Mouse (Mus musculus) kidney, postnatal 0 days (tissue): ENCODE measurements around the gene Ccdc130. TPM values are rescaled to one million over a fixed set of nuclear protein-coding genes. Genes with fewer than 3 reads are reported as not detected.

Experiments
- ATAC-seq: fragments of 200-750 bp; cut with Nextera tagmentation; replicated peaks from 2 replicates; pipeline ENCODE4 v1.8.0; 2017; ENCODE audit warnings: low read depth, moderate number of reproducible peaks, moderate TSS enrichment, moderate library complexity; ENCODE audit not compliant: low FRiP score
- DNase-seq: peaks from one replicate; pipeline ENCODE4 v3.0.0-alpha.2; 2016; ENCODE audit warnings: low spot score
- H3K27ac ChIP-seq: fragments of 300-500 bp; sonication (generic); 2 replicates; pipeline ENCODE4 v1.5.1; 2014; ENCODE audit warnings: mild to moderate bottlenecking
- H3K27me3 ChIP-seq: fragments of 300-500 bp; sonication (generic); 2 replicates; pipeline ENCODE4 v1.6.1; 2014; ENCODE audit warnings: low read length, mixed read lengths; ENCODE audit not compliant: insufficient read depth
- H3K36me3 ChIP-seq: fragments of 300-500 bp; sonication (generic); 2 replicates; pipeline ENCODE4 v1.6.1; 2014; ENCODE audit warnings: low read length, mixed read lengths; ENCODE audit not compliant: insufficient read depth
- H3K4me1 ChIP-seq: fragments of 300-500 bp; sonication (generic); replicated peaks from 2 replicates; pipeline ENCODE4 v1.6.1; 2014; ENCODE audit warnings: antibody characterized with exemption, low read length, mixed read lengths; ENCODE audit not compliant: insufficient read depth
- H3K4me2 ChIP-seq: fragments of 300-500 bp; sonication (generic); 2 replicates; pipeline ENCODE4 v1.6.1; 2014; ENCODE audit warnings: mild to moderate bottlenecking, low read length, moderate library complexity, mixed read lengths
- H3K4me3 ChIP-seq: fragments of 300-500 bp; sonication (generic); replicated peaks from 2 replicates; pipeline ENCODE4 v1.5.1; 2014; ENCODE audit warnings: low read depth, low read length
- H3K9ac ChIP-seq: fragments of 300-500 bp; sonication (generic); 2 replicates; pipeline ENCODE4 v1.6.1; 2014; ENCODE audit warnings: low read depth, low read length
- H3K9me3 ChIP-seq: fragments of 300-500 bp; sonication (generic); replicated peaks from 2 replicates; pipeline ENCODE4 v1.6.1; 2016; ENCODE audit warnings: low read length, inconsistent platforms, mixed read lengths
- CTCF ChIP-seq: IDR thresholded peaks from 2 replicates; pipeline ENCODE4 v1.5.1; 2016; ENCODE audit warnings: antibody characterized with exemption, low read depth, mild to moderate bottlenecking, moderate library complexity
- WGBS: fragments of 180-500 bp; shearing (Covaris S2); extraction: QIAGEN DNeasy Blood & Tissue Kit; methylation state at CpG from one replicate; pipeline ENCODE4 v1.1.7; 2014; 5-methylcytosine and 5-hydroxymethylcytosine counted together
- polyA plus RNA-seq: library from polyadenylated mRNA; unstranded; fragments of >200 nt; fragmentation: Nextera tagmentation; extraction: Ambion mirVana; gene quantifications from 2 replicates; pipeline ENCODE4 v1.2.1, GENCODE M21; 2015

Ccdc130 gene
- polyA plus RNA-seq, 1 experiment from 2014 or later: 20.2 TPM

GRCm38 (mm10) chr8:84261098-84261497 is 9.1 kb downstream of the Ccdc130 start:
- Histone ChIP-seq H3K27me3 (no peaks in the 10 kb centered on the region), H3K9me3 (no peaks in the 10 kb centered on the region), H3K4me1 (peaks cover 9% of the 10 kb centered on the region), H3K4me3 (no peak overlapping the region), H3K27ac (no peak overlapping the region), H3K36me3 (peaks cover 75% of the 10 kb centered on the region), H3K9ac (no peak overlapping the region), H3K4me2 (no peak overlapping the region)
- no peak for TF ChIP-seq CTCF
- whole genome bisulfite sequencing: 94% methylated on average over 4 of the region's 4 CpGs
- DNase-seq: no peak
- ATAC-seq: no peak

DNA sequence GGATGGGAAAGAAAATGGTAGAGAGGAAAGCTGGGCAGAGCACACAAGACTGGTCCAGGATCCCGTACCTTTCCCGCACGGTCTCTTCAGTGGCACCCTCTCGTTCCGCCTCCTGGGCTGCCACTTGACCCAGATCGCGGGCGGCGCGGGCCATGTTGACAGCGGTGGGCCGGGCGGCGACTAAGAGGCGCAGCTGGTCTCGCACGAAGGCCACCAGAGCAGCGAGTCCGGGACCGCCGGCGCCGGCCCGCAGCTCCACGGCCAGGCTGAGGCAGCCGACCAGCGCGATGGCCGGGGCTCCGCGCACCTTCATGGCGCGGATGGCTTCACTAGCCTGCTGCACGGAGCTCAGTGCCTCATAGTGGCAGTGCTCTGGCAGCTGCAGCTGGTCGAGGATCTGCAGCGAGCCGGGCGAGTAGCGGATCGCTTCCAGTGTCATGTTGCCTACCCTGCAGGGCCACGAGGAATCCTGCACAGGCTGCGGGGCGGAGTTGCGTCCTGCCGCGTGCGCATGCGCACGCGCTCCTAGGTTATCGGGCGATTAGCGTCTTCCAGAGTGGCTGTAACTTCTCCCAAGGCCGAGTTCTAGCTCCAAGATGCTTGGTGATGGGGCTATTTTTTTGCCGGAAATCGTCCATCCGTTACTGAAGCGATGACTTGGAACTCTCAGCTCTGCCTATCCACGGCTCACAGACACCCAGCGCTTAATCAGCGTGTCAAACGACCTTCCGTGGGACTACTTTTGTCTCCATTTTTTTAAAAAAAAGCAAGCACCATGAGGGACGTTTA is 13.2 kb downstream of the Ccdc130 start, which contains the start of gene Mri1:
TSS of gene Mri1 (minus strand) at position 505 of the 789 bp plus-strand sequence.
- H3K9me3 ChIP-seq: no peaks in the 10 kb centered on the region
- peak within 1 kb of the TSS; percentile 66 for H3K4me3 ChIP-seq
- H3K27me3 ChIP-seq: no peaks in the 10 kb centered on the region
- peak within 1 kb of the TSS; percentile 93 for H3K27ac ChIP-seq
- peak within 1 kb of the TSS; percentile 75 for H3K9ac ChIP-seq
- under 1% methylated on average over 55 of the region's 64 CpGs for WGBS
- H3K4me1 ChIP-seq: peaks cover 11% of the 10 kb centered on the region
- H3K36me3 ChIP-seq: peaks cover 60% of the 10 kb centered on the region
- ATAC-seq: peak; percentile 84
- peak within 1 kb of the TSS; percentile 93 for H3K4me2 ChIP-seq
- TF ChIP-seq CTCF: no peak
- DNase-seq: peak; percentile 97

DNA sequence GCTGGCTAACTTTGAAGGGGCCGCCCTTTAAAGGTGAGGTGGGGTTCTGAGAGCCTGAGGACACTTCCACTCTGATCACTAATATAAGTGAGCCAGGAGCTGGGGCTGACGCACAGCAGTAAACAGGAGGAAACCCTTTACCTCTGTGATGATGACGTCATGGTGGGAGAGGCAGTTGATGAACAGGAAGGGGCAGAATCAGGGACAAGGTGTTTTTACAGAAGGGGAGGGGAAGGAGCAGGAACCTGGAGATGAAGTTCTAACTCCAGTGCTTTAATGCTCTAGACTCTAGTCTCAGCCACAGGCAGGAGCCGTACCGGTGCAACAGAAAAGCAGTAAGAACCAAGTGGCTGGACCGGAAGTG is 13.7 kb downstream of the Ccdc130 start:
- WGBS: 10% methylated on average over 6 of the region's 6 CpGs
- H3K4me2 ChIP-seq: peak overlapping the region; percentile 93
- H3K36me3 ChIP-seq: peaks cover 59% of the 10 kb centered on the region
- peak overlapping the region; percentile 75 for H3K9ac ChIP-seq
- TF ChIP-seq CTCF: no peak
- no peaks in the 10 kb centered on the region for H3K27me3 ChIP-seq
- peaks cover 11% of the 10 kb centered on the region for H3K4me1 ChIP-seq
- H3K9me3 ChIP-seq: no peaks in the 10 kb centered on the region
- DNase-seq: peak; percentile 58
- H3K27ac ChIP-seq: peak overlapping the region; percentile 93
- peak overlapping the region; percentile 66 for H3K4me3 ChIP-seq
- peak; percentile 34 for ATAC-seq

- Histone ChIP-seq H3K4me2 (peak overlapping the region; percentile 93), H3K9me3 (no peaks in the 10 kb centered on the region), H3K4me1 (peaks cover 11% of the 10 kb centered on the region), H3K27ac (peak overlapping the region; percentile 93; the same call in 1 of the 2 replicates), H3K9ac (no peak overlapping the region), H3K4me3 (peak overlapping the region; percentile 66), H3K36me3 (peaks cover 53% of the 10 kb centered on the region), H3K27me3 (no peaks in the 10 kb centered on the region)
- ATAC-seq: no peak
- peak; percentile 33; the same call in 1 of the 2 replicates for TF ChIP-seq CTCF
- 83% methylated on average over 3 of the region's 3 CpGs for WGBS
- peak; percentile 12 for DNase-seq
These were observed 14.3 kb downstream of the Ccdc130 start for GRCm38 (mm10) chr8:84255858-84256257.

DNA sequence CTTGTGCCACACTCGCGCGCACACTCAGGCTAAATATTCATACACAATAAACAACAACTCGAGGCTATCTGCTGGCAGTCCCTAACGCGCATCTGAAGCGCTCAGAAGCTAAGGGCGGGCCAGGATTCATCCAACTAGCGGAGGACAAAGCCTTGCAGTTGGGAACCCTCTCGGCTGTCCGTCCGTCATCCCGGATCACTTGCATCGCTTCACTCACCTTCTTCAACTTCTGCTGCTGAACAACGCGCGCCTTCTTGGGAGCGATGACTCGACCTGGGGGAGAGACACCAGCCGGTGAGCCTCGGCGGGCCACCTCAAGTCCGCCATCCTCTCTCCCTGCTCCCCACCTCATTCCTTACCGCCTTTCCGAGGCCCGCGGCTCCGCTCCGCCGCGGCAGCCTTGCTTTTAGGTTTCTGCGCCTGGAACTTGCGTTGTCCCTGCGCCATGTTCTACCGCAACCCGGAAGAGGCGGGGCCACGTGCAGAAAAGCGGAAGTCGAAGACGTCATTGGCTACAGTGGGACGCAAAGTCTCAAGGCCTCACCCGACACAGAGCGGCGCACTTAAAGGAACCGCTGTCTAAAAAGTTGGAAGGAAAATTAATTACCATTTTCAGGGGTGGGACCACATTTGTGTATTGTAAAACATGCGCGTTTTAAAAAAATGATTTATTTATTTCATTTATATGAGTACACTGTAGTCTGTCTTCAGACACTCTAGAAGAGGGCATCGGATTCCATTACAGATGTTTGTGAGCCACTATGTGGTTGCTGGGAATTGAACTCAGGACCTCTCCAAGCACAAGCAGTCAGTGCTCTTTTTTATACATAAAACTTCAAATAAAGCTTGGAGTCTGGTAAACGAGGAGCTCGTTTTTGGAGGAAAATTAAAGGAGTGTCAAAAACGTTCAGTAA is 20.7 kb downstream of the Ccdc130 start, which contains the start of gene D8Ertd738e:
TSS of gene D8Ertd738e (minus strand) at position 463 of the 914 bp plus-strand sequence.
- 5% methylated on average over 52 of the region's 52 CpGs for WGBS
- Histone ChIP-seq H3K27ac (peak within 1 kb of the TSS; percentile 73), H3K4me3 (peak within 1 kb of the TSS; percentile 70), H3K27me3 (no peaks in the 10 kb centered on the region), H3K4me1 (no peaks in the 10 kb centered on the region), H3K4me2 (peak within 1 kb of the TSS; percentile 75), H3K9me3 (no peaks in the 10 kb centered on the region), H3K36me3 (peaks cover 43% of the 10 kb centered on the region), H3K9ac (peak within 1 kb of the TSS; percentile 81)
- DNase-seq (peak; percentile 97), ATAC-seq (peak; percentile 93)
- no peak; the same call in 1 of the 2 replicates for TF ChIP-seq CTCF

DNA sequence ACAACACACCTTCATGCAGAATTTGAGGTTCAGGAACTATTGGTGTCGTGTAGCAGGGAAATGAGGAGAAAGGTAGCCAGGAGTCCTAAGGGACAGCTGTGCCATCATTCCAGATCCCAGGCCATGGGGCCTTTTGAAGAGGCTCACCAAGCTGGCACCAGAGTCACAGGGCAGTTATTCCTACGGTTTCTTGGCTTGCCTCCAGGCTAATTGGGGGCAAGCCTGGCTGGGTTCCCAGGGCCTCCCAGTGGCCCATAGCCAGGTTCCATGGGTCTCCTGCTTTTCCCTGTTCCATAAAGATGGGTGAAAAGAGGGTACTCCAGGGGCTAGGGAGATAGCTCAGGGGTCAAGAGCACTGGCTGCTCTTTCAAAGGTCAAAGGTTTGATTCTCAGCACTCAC is 28.4 kb downstream of the Ccdc130 start:
- Histone ChIP-seq H3K27ac (no peak overlapping the region), H3K36me3 (peaks cover 22% of the 10 kb centered on the region; the same call in 1 of the 2 replicates), H3K4me3 (no peak overlapping the region), H3K4me2 (no peak overlapping the region), H3K27me3 (no peaks in the 10 kb centered on the region), H3K9ac (no peak overlapping the region), H3K9me3 (no peaks in the 10 kb centered on the region), H3K4me1 (no peaks in the 10 kb centered on the region)
- no peak for TF ChIP-seq CTCF
- WGBS: 52% methylated on average over 2 of the region's 2 CpGs
- DNase-seq (no peak), ATAC-seq (no peak)
